Mouse (Mus musculus) lung, postnatal 0 days (tissue): Measurements from ENCODE around the gene Sycp3.
"Not testable (repeated sequence)": the region's sequence is repeated elsewhere in the genome, so short reads cannot be mapped to it uniquely, and the experiment has no call there.

ENCODE experiments used
- CTCF ChIP-seq: IDR thresholded peaks from 2 replicates; pipeline ENCODE4 v1.5.1; 2016; ENCODE audit warnings: antibody characterized with exemption, mild to moderate bottlenecking
- EP300 ChIP-seq: IDR thresholded peaks from 2 replicates; pipeline ENCODE4 v1.6.1; 2016; ENCODE audit warnings: antibody characterized with exemption, mild to moderate bottlenecking, control low read depth

DNA sequence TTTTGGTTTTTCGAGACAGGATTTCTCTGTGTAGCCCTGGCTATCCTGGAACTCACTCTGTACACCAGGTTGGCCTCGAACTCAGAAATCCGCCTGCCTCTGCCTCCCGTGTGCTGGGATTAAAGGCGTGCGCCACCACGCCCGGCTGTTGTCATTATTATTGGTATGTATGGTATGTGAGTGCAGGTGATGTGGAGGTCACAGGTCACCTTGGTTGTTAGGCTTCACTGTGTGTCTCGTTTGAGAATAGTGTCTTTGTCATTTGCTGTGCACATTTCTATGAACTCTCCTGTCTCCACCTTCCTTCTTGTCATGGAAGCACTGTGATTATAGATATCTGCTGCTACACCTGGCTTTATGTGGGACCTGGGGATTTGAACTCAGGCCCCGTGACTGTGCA, 23.5 kb downstream of the Sycp3 start:
- not testable (repeated sequence) for TF ChIP-seq CTCF, EP300
